Mouse (Mus musculus): ENCODE data around the gene a.
"Not testable (repeated sequence)": the region's sequence is repeated elsewhere in the genome, so short reads cannot be mapped to it uniquely, and the experiment has no call there.

a gene

GRCm38 (mm10) chr2:154991411-154991810 is 200.2 kb downstream of the a start:
- no peak for DNase-seq (ENCODE audit: low read depth, low spot score)

DNA sequence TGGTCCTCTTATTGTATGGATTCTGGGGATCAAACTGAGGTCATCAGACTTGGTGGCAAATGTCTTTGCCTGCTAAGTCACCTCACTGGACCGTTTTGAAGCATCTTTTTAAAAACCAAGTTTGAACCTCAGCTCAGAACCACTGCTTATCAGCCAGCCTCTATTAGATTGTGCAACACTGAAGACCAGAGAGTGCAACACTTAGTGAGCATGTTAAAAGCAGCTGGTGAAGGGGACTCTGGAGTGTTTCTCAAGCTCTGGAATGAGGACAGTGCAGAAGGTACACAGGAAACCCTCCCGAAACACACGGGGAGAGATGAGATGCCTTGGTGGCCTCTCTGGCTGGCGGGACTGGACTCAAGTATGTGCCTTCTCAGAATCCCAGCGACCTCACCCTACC is 200.9 kb downstream of the a start:
- DNase-seq (ENCODE audit: low read depth, low spot score): no peak

DNA sequence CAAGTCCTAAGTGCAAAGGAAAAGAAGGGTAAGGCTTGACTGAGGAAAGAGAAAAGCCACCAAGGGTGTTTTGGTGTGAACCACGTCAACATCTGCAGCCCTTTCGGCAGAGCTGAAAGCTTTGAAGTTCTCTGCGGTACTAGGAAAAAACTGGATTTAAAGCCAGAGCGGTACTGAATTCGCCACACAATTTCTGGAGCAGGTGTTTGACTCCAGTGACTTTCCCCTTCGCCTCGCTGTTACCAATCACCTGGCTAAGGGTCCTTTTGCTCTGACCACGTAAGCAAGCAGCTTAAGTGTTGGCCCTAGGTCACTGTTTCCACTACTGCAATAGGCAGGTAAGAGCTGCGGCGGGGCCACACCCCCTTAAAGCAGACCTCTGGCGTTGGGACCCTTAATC is 214.3 kb downstream of the a start:
- DNase-seq (ENCODE audit: low read depth, low spot score): no peak

- DNase-seq (ENCODE audit: low read depth, low spot score): no peak
Measured at GRCm38 (mm10) chr2:155011086-155011656, 220.0 kb downstream of the a start.

DNA sequence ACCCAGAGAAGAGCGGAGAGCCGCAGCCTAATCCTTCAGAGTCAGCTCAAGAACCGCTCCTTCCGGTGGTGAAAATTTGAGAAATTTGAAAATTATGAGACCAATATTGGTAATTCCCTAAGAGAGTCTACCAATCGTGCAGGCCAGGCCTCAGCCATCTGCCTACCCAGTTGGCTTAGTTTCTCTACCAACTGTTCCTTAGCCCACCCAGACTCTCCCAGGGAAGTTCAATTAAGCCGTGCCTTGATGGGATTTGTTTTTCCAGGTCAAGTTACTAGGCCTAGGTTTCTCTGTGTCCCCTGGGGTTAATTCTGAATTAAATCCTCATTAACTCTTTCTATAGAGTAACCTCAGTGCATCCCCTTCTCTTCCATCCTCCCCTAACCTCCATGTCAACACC is 221.8 kb downstream of the a start:
- DNase-seq (ENCODE audit: low read depth, low spot score): no peak

DNA sequence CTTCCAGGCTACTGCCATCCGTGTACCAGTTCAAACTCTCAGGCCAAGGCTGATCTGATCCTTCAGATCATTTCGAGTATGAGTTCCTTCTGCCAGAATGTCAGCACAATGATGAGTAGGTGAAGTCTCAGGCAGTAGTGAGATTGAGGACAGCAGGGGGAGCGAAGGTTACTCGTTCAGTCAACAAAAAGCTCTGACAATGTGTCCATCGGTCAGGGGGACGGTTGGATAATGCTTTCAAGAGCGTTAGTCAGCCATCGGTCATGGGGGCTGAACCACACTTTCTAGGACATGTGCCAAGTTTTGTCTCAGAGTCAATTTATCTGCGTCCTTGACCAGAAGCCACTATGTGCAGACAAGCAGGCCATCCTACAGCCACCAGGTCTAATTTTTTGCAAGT is 225.5 kb downstream of the a start:
- DNase-seq (ENCODE audit: low read depth, low spot score): not testable (repeated sequence)

- DNase-seq (ENCODE audit: low read depth, low spot score): not testable (repeated sequence)
Measured at GRCm38 (mm10) chr2:155018251-155018755, 227.1 kb downstream of the a start, which contains the start of gene Gm14226. TSS of gene Gm14226 (plus strand) at chr2:155018266.

- peak; percentile 79 for DNase-seq (ENCODE audit: low read depth, low spot score)
Measured at GRCm38 (mm10) chr2:155018762-155019641, 227.8 kb downstream of the a start.

- DNase-seq (ENCODE audit: low read depth, low spot score): peak; percentile 92
Measured at GRCm38 (mm10) chr2:155019673-155020072, 228.5 kb downstream of the a start.

GRCm38 (mm10) chr2:155020247-155020826 is 229.1 kb downstream of the a start:
- DNase-seq (ENCODE audit: low read depth, low spot score): not testable (repeated sequence)

DNA sequence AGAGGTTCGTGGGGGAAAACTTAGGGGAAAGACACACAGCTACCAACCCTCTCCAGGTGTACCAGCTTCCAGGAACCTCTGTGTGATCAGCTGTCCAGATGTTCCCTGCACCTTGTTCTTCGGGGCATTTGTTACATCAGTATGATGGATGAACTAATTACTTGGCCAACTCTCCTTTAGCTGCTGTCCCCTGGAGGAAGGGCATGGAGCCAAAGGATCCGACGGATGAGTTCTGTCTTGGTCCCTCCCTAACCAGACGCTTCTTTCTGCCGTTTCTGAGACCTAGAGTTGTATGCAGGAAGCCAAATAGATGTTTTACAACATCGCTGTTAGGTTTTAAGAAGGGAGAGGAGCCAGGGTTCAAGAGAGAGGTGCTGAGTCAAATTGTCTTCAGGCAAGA is 239.6 kb downstream of the a start:
- DNase-seq (ENCODE audit: low read depth, low spot score): no peak

DNA sequence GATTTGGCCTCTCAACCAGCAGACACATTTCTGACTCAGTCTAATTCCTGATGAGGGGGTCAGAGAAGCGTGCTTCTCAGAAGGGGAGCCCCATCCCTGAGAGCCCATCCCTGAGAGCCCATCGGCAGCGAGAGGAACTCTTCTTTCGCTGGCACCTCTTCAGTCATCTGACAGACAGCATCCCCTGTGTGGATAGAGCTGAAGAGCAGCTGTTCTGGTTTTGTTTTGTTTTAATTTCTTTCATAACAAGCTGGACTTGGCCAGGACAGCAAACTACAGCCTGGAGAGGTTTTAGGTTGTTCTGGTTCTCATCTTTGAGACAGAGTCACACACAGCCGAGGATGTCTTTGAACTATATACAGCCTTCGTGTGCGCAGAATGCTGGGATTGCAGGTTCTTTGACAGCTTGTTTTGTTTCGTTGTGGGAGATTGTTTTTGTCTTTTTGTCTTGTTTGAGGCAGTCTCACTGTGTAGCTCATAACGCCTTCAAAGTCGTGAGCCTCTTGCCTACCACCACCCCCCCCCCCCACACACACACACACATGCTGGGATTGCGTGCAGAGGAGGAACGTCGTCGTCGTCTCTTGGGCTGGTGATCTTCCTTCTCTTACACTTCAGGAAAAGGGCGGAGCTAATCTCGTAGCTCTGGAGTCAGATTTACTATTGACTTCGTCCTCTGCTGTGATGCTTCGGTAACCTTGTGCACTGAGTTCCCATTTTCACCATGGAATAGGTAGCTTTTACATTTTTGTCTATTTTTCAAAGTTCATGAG is 241.9 kb downstream of the a start:
- no peak for DNase-seq (ENCODE audit: low read depth, low spot score)

DNA sequence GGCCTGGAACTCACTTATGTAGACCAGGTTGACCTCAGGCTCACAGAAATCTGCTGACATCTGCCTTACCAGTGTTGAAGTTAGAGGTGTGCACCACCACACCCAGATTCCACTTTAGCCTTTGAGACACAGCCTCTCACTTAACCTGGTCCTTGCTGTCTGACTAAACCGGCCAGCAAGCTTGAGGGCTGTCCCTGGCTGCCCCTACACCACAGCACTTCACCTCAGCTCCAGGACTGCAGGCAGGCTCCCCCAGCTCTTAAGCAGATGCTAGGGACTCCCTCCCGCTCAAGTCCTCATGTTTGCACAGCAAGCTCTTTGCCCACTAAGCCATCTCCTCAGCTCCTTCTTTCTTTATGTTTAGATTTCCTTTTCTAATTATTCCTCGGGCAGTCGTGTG is 248.8 kb downstream of the a start:
- no peak for DNase-seq (ENCODE audit: low read depth, low spot score)

GRCm38 (mm10) chr2:155044542-155044941 is 253.3 kb downstream of the a start:
- DNase-seq (ENCODE audit: low read depth, low spot score): no peak

GRCm38 (mm10) chr2:155045075-155045474 is 253.9 kb downstream of the a start:
- DNase-seq (ENCODE audit: low read depth, low spot score): no peak

- no peak for DNase-seq (ENCODE audit: low read depth, low spot score)
Measured at GRCm38 (mm10) chr2:155046803-155047202, 255.6 kb downstream of the a start.

- DNase-seq (ENCODE audit: low read depth, low spot score): no peak
Measured at GRCm38 (mm10) chr2:155047452-155048178, 256.4 kb downstream of the a start.

DNA sequence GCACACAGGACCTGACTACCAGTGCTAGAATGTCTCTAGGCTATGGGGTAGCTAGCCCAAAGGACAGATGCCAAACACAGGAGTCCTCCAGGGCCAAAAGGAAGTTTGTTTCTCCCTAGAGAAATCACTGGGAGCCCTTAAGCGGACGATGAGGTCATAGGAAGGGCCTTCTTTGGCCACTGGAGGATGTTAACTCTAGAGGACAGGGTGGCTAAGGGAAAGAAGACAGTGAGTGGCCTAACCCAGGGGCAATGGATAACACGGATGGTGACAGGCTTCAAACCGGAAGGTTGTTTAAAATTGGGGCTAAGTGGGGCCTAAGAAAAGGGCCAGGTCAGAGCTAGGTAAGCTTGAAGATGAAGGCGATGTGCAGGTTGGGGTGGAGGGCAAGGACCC is 258.9 kb downstream of the a start:
- no peak for DNase-seq (ENCODE audit: low read depth, low spot score)

GRCm38 (mm10) chr2:155050504-155051236 is 259.5 kb downstream of the a start:
- DNase-seq (ENCODE audit: low read depth, low spot score): peak; percentile 96

DNA sequence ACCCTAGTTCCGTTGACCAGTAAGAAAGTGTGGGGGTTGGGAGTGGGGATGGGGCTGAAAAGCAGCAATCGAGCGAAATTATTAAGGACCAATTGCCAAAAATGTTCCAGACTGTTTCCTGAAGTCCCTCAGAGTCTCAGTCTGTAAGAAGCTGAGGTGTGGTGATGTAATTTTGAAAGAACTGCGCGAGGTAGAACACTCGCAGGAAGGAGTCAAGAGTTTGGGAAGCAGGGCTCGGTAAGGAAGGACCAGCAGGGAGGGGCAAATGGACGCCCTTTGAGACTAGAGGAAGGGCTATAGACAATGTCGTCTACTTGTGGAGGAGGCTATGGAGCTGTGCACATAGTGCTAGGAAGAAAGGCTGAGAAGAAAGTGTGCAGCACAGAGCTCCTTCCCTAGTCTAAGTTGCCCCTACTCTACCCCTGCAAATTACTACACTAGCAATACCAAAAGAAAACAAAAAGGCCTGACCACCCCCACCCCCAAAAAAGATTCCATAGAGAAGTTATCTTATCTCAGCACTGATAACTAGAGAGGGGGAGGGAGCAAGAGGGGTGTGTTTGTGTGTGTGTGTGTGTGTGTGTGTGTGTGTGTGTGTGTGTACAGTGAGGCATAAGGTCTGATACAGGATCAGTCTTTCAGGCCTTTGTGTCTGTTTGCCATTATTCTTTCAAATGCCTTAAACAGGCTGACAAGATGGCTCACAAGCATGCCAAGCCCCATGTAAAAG is 260.6 kb downstream of the a start:
- DNase-seq (ENCODE audit: low read depth, low spot score): no peak
